Mouse (Mus musculus): Measurements from ENCODE around the gene Hoxc9. TPM values are rescaled to one million over a fixed set of nuclear protein-coding genes. Genes with fewer than 3 reads are reported as not detected.

Hoxc9 gene
- polyA plus RNA-seq, 1 experiment from 2014 or later = not detected

GRCm38 (mm10) chr15:102992863-102993262 lies 16.6 kb downstream of the Hoxc9 start:
- ATAC-seq (replicated peaks; ENCODE audit: insufficient number of reproducible peaks, low FRiP score, low TSS enrichment, low read depth) = no peak
- Histone ChIP-seq H3K36me3 (replicated peaks; ENCODE audit: control insufficient read depth, insufficient read depth, low read depth, low read length) (no peaks in the 10 kb centered on the region), H3K27me3 (ENCODE audit: control insufficient read depth, insufficient read depth, low read length) (peaks cover 92% of the 10 kb centered on the region), H3K4me1 (ENCODE audit: control insufficient read depth, insufficient read depth, low read length) (no peaks in the 10 kb centered on the region), H3K4me2 (ENCODE audit: low read depth, low read length) (no peak overlapping the region), H3K4me3 (ENCODE audit: low read depth, low read length) (no peak overlapping the region), H3K9me3 (replicated peaks; ENCODE audit: control insufficient read depth, low read length) (no peaks in the 10 kb centered on the region), H3K27ac (replicated peaks; ENCODE audit: low read depth, low read length) (no peak overlapping the region), H3K9ac (replicated peaks; ENCODE audit: low read length) (no peak overlapping the region)
- DNase-seq (ENCODE audit: low spot score) = no peak
- WGBS = 0% methylated on average over 3 of the region's 3 CpGs

DNA sequence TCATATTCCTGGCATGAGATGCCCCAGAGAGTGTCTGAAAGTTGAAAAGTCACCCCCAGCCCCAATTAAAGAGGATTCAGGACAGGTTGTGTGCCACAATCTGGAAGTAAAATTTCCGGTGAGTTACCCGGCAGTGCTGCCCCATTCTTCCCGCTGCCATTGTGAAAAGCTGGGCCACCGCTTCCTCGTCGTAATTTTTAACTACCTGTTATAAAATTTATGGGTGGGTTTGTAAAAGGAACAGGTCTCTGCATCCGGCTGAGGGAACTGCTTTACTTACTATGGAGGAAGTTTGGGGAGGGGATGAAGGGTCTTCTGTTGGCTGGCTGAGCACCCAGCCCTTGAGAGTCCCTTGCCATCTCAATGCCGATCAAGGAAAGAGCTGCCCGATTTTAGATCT lies 20.3 kb downstream of the Hoxc9 start:
- Histone ChIP-seq H3K4me2 (ENCODE audit: low read depth, low read length) (no peak overlapping the region), H3K9me3 (replicated peaks; ENCODE audit: control insufficient read depth, low read length) (no peaks in the 10 kb centered on the region), H3K9ac (replicated peaks; ENCODE audit: low read length) (no peak overlapping the region), H3K4me3 (ENCODE audit: low read depth, low read length) (no peak overlapping the region), H3K27me3 (ENCODE audit: control insufficient read depth, insufficient read depth, low read length) (peaks cover 94% of the 10 kb centered on the region), H3K27ac (replicated peaks; ENCODE audit: low read depth, low read length) (no peak overlapping the region), H3K36me3 (replicated peaks; ENCODE audit: control insufficient read depth, insufficient read depth, low read depth, low read length) (no peaks in the 10 kb centered on the region), H3K4me1 (ENCODE audit: control insufficient read depth, insufficient read depth, low read length) (peaks cover 8% of the 10 kb centered on the region)
- no peak for DNase-seq (ENCODE audit: low spot score)
- WGBS = 0% methylated on average over 9 of the region's 9 CpGs
- ATAC-seq (replicated peaks; ENCODE audit: insufficient number of reproducible peaks, low FRiP score, low TSS enrichment, low read depth) = no peak

DNA sequence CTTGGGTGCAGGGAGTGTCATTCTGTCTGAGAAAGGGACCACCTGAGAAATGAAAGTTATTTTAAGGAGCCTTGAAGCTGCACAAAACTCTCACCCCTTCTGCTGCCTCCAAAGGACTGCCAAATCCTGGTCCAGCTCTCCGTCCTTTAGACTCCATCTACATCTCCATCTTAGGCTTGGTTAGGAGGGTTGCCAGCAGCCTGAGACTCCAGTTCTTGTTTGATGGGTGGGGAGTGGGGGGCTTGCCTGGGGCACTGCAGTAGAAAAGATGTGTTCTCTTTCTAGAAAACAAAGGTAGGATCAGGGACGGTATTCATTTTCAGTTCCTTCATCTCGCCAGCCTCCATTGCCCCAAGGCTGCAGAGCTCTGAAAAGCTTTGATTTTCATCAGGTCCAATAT lies 21.2 kb downstream of the Hoxc9 start:
- no peak overlapping the region for H3K9ac ChIP-seq (replicated peaks; ENCODE audit: low read length)
- H3K4me1 ChIP-seq (ENCODE audit: control insufficient read depth, insufficient read depth, low read length) = peaks cover 8% of the 10 kb centered on the region
- WGBS = 0% methylated on average over 3 of the region's 3 CpGs
- no peaks in the 10 kb centered on the region for H3K9me3 ChIP-seq (replicated peaks; ENCODE audit: control insufficient read depth, low read length)
- H3K4me2 ChIP-seq (ENCODE audit: low read depth, low read length) = no peak overlapping the region
- DNase-seq (ENCODE audit: low spot score) (no peak), ATAC-seq (replicated peaks; ENCODE audit: insufficient number of reproducible peaks, low FRiP score, low TSS enrichment, low read depth) (no peak)
- no peak overlapping the region for H3K27ac ChIP-seq (replicated peaks; ENCODE audit: low read depth, low read length)
- H3K27me3 ChIP-seq (ENCODE audit: control insufficient read depth, insufficient read depth, low read length) = peaks cover 94% of the 10 kb centered on the region
- H3K4me3 ChIP-seq (ENCODE audit: low read depth, low read length) = no peak overlapping the region
- no peaks in the 10 kb centered on the region for H3K36me3 ChIP-seq (replicated peaks; ENCODE audit: control insufficient read depth, insufficient read depth, low read depth, low read length)

DNA sequence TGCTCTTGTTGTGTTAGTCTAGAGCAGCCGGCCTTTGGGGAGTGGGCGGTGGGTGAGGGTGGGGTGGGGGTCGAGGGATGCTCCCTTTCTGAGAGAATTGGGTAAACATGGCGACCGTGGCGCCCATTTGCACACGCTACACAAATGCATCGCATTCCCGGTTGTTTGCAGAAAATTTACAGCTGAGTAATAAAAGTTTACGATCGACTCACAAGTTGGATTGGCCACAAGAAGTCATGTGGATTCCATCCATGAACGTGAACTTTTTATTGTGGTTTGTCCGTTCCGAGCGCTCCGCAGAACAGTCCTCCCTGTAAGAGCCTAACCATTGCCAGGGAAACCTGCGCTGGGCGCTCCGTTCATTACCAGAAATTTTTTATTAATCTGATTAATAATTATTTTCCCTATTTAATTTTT lies 21.7 kb downstream of the Hoxc9 start, which contains the start of gene Hoxc6:
Gene Hoxc6 (plus strand): TSS at position 319 of the 417 bp plus-strand sequence.
- Histone ChIP-seq H3K36me3 (replicated peaks; ENCODE audit: control insufficient read depth, insufficient read depth, low read depth, low read length) (no peaks in the 10 kb centered on the region), H3K27me3 (ENCODE audit: control insufficient read depth, insufficient read depth, low read length) (peaks cover 94% of the 10 kb centered on the region), H3K27ac (replicated peaks; ENCODE audit: low read depth, low read length) (no peak within 1 kb of the TSS), H3K9ac (replicated peaks; ENCODE audit: low read length) (no peak within 1 kb of the TSS), H3K4me1 (ENCODE audit: control insufficient read depth, insufficient read depth, low read length) (peaks cover 8% of the 10 kb centered on the region), H3K9me3 (replicated peaks; ENCODE audit: control insufficient read depth, low read length) (no peaks in the 10 kb centered on the region), H3K4me2 (ENCODE audit: low read depth, low read length) (peak within 1 kb of the TSS; percentile 60), H3K4me3 (ENCODE audit: low read depth, low read length) (peak within 1 kb of the TSS; percentile 23; the same call in 1 of the 2 replicates)
- 1% methylated on average over 19 of the region's 19 CpGs for WGBS
- no peak for ATAC-seq (replicated peaks; ENCODE audit: insufficient number of reproducible peaks, low FRiP score, low TSS enrichment, low read depth)
- DNase-seq (ENCODE audit: low spot score) = no peak

DNA sequence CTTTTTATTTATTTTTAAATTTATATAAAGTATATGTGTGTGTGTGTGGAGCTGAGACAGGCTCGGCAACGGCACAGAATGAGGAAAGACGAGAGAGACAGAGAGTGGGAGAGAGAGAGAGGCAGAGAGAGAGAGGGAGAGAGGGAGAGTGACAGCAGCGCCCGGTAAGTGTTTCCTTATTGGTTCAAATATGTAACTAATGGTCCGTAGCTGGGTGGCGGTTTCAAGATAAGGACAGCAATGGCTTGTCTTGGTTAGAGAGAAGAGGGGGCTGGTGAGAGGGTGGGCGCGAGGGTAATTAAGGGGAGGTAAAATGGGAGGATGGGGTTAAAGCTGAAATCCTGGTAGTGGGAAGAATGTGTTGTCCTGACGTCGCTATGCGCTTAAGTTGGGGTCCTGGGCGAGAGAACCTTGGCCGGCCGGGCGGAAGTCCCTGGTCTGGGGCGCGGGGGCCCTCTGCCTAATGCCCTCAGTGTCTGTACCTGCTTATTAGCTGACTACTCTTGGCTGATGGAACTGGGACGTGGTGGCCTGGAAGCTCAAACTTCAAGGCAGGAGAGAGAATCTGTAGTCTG lies 22.5 kb downstream of the Hoxc9 start:
- H3K4me3 ChIP-seq (ENCODE audit: low read depth, low read length) = peak overlapping the region; percentile 23; the same call in 1 of the 2 replicates
- whole genome bisulfite sequencing = under 1% methylated on average over 19 of the region's 19 CpGs
- DNase-seq (ENCODE audit: low spot score) = no peak

GRCm38 (mm10) chr15:102999183-102999831 lies 23.1 kb downstream of the Hoxc9 start:
- H3K4me2 ChIP-seq (ENCODE audit: low read depth, low read length) = peak overlapping the region; percentile 60
- 0% methylated on average over 32 of the region's 33 CpGs for WGBS

More for the DNA sequence above, 22.5 kb downstream of the Hoxc9 start:
- Histone ChIP-seq H3K4me1 (ENCODE audit: control insufficient read depth, insufficient read depth, low read length) (peaks cover 8% of the 10 kb centered on the region), H3K4me2 (ENCODE audit: low read depth, low read length) (no peak overlapping the region), H3K27me3 (ENCODE audit: control insufficient read depth, insufficient read depth, low read length) (peaks cover 95% of the 10 kb centered on the region), H3K9me3 (replicated peaks; ENCODE audit: control insufficient read depth, low read length) (no peaks in the 10 kb centered on the region), H3K36me3 (replicated peaks; ENCODE audit: control insufficient read depth, insufficient read depth, low read depth, low read length) (no peaks in the 10 kb centered on the region), H3K9ac (replicated peaks; ENCODE audit: low read length) (no peak overlapping the region), H3K27ac (replicated peaks; ENCODE audit: low read depth, low read length) (no peak overlapping the region)
- ATAC-seq (replicated peaks; ENCODE audit: insufficient number of reproducible peaks, low FRiP score, low TSS enrichment, low read depth) = no peak

DNA sequence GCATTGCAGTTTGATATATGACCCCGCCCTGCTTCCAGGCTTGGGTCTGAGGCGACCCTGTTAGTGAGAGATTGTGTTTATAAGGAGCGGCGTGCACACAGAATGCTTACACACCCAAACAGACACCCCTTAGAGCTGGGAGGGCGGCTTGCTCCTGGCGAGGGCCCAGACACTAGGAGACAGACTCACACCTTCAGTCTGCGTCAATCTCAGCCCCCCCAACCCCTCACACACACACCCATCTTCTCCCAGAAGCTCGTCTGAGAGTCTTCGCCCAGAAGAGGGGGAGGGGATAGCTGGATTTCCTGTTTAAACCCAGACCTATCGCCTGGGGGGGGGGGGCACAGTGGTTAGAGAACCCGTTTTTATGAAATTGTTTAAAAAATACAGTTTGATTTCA lies 23.7 kb downstream of the Hoxc9 start:
- H3K4me1 ChIP-seq (ENCODE audit: control insufficient read depth, insufficient read depth, low read length) = peaks cover 8% of the 10 kb centered on the region
- H3K4me2 ChIP-seq (ENCODE audit: low read depth, low read length) = no peak overlapping the region
- no peak for ATAC-seq (replicated peaks; ENCODE audit: insufficient number of reproducible peaks, low FRiP score, low TSS enrichment, low read depth)
- H3K27ac ChIP-seq (replicated peaks; ENCODE audit: low read depth, low read length) = no peak overlapping the region
- H3K36me3 ChIP-seq (replicated peaks; ENCODE audit: control insufficient read depth, insufficient read depth, low read depth, low read length) = no peaks in the 10 kb centered on the region
- 3% methylated on average over 11 of the region's 11 CpGs for WGBS
- H3K9me3 ChIP-seq (replicated peaks; ENCODE audit: control insufficient read depth, low read length) = no peaks in the 10 kb centered on the region
- H3K27me3 ChIP-seq (ENCODE audit: control insufficient read depth, insufficient read depth, low read length) = peaks cover 98% of the 10 kb centered on the region
- no peak overlapping the region for H3K4me3 ChIP-seq (ENCODE audit: low read depth, low read length)
- DNase-seq (ENCODE audit: low spot score) = no peak
- no peak overlapping the region for H3K9ac ChIP-seq (replicated peaks; ENCODE audit: low read length)

More at GRCm38 (mm10) chr15:102999183-102999831, 23.1 kb downstream of the Hoxc9 start:
- H3K4me1 ChIP-seq (ENCODE audit: control insufficient read depth, insufficient read depth, low read length) = peaks cover 8% of the 10 kb centered on the region
- no peaks in the 10 kb centered on the region for H3K9me3 ChIP-seq (replicated peaks; ENCODE audit: control insufficient read depth, low read length)
- DNase-seq (ENCODE audit: low spot score) (no peak), ATAC-seq (replicated peaks; ENCODE audit: insufficient number of reproducible peaks, low FRiP score, low TSS enrichment, low read depth) (peak; percentile 46; the same call in 1 of the 2 replicates)
- H3K27me3 ChIP-seq (ENCODE audit: control insufficient read depth, insufficient read depth, low read length) = peaks cover 98% of the 10 kb centered on the region
- H3K9ac ChIP-seq (replicated peaks; ENCODE audit: low read length) = no peak overlapping the region
- no peak overlapping the region for H3K27ac ChIP-seq (replicated peaks; ENCODE audit: low read depth, low read length)
- H3K4me3 ChIP-seq (ENCODE audit: low read depth, low read length) = peak overlapping the region; percentile 23
- H3K36me3 ChIP-seq (replicated peaks; ENCODE audit: control insufficient read depth, insufficient read depth, low read depth, low read length) = no peaks in the 10 kb centered on the region

DNA sequence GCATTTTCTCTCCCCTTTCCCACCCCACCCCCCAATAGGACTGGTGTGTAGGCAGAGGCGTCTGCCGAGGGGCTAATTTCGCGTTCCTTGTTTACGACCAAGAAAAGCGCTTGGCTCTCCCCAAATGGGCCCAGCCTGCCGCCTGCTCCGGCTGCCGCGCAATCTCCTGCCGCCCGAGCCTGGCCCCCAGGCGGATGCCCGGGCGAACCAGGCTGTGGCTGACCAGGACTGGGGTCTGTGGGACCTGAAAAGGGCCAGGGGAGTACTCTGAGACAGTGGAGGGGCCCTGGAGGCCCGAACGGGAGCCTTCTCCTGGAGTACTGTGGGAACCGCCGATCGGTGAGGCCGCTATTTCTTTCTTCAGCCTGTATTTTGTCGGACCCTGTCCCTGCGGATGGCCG lies 24.3 kb downstream of the Hoxc9 start:
- H3K4me3 ChIP-seq (ENCODE audit: low read depth, low read length) = no peak overlapping the region
- H3K4me1 ChIP-seq (ENCODE audit: control insufficient read depth, insufficient read depth, low read length) = peaks cover 8% of the 10 kb centered on the region
- H3K27me3 ChIP-seq (ENCODE audit: control insufficient read depth, insufficient read depth, low read length) = peaks cover 98% of the 10 kb centered on the region
- under 1% methylated on average over 24 of the region's 24 CpGs for WGBS
- no peak overlapping the region for H3K9ac ChIP-seq (replicated peaks; ENCODE audit: low read length)
- DNase-seq (ENCODE audit: low spot score) (no peak), ATAC-seq (replicated peaks; ENCODE audit: insufficient number of reproducible peaks, low FRiP score, low TSS enrichment, low read depth) (no peak)
- H3K9me3 ChIP-seq (replicated peaks; ENCODE audit: control insufficient read depth, low read length) = no peaks in the 10 kb centered on the region
- H3K4me2 ChIP-seq (ENCODE audit: low read depth, low read length) = no peak overlapping the region
- H3K27ac ChIP-seq (replicated peaks; ENCODE audit: low read depth, low read length) = no peak overlapping the region
- H3K36me3 ChIP-seq (replicated peaks; ENCODE audit: control insufficient read depth, insufficient read depth, low read depth, low read length) = no peaks in the 10 kb centered on the region

Data from embryonic facial prominence, embryonic 11.5 days (tissue).